Mouse (Mus musculus) G1E (cell line): ENCODE results near the gene Hand2. TPM values are rescaled to one million over a fixed set of nuclear protein-coding genes. Genes with fewer than 3 reads are reported as not detected.

ENCODE experiments used
- ATAC-seq: 2 replicates; pipeline ENCODE4 v1.8.0; 2016; ENCODE audit warnings: mild to moderate bottlenecking; ENCODE audit not compliant: insufficient number of reproducible peaks, poor library complexity, low FRiP score, severe bottlenecking; ENCODE audit errors: extremely low read depth
- DNase-seq: peaks from one replicate; pipeline ENCODE4 v3.0.0; 2012; ENCODE audit warnings: low spot score
- H3K27me3 ChIP-seq: 2 replicates; pipeline ENCODE4 v1.6.1; 2012; ENCODE audit warnings: mild to moderate bottlenecking, low read length, inconsistent platforms; ENCODE audit not compliant: insufficient read depth
- H3K36me3 ChIP-seq: replicated peaks from 2 replicates; pipeline ENCODE3; 2012; ENCODE audit warnings: mild to moderate bottlenecking, inconsistent platforms
- H3K4me1 ChIP-seq: 2 replicates; pipeline ENCODE4 v1.6.1; 2012; ENCODE audit warnings: low read depth, low read length, inconsistent platforms, mixed read lengths; ENCODE audit not compliant: insufficient read depth
- H3K4me3 ChIP-seq: 2 replicates; pipeline ENCODE4 v1.5.1; 2012; ENCODE audit warnings: low read depth, mild to moderate bottlenecking, inconsistent platforms, low read length, moderate library complexity, mixed read lengths
- H3K9me3 ChIP-seq: replicated peaks from 2 replicates; pipeline ENCODE4 v1.6.1; 2012; ENCODE audit warnings: inconsistent platforms
- CTCF ChIP-seq: IDR thresholded peaks from 2 replicates; pipeline ENCODE4 v1.5.1; 2012; ENCODE audit warnings: low read depth, low read length, inconsistent platforms, mixed read lengths
- GATA1 ChIP-seq: IDR thresholded peaks from 2 replicates; pipeline ENCODE4 v1.6.1; 2012; ENCODE audit warnings: borderline replicate concordance, low read length, inconsistent platforms, mixed read lengths
- GATA2 ChIP-seq: IDR thresholded peaks from 2 replicates; pipeline ENCODE4 v1.6.1; 2012; ENCODE audit warnings: low read depth, low read length, inconsistent platforms, borderline replicate concordance
- POLR2AphosphoS5 ChIP-seq: IDR thresholded peaks from 2 replicates; pipeline ENCODE4 v1.6.1; 2012; ENCODE audit warnings: low read depth, low read length, inconsistent platforms; ENCODE audit not compliant: insufficient replicate concordance
- TAL1 ChIP-seq: conservative IDR thresholded peaks from 2 replicates; pipeline ENCODE4 v1.6.1; 2012; ENCODE audit warnings: low read depth, low read length, inconsistent platforms, mixed read lengths
- polyA plus RNA-seq: library from polyadenylated mRNA; stranded (reverse); fragments of >175 nt; gene quantifications from 2 replicates; pipeline ENCODE4 v1.2.3, GENCODE M21; 2012
- total RNA-seq, 2 experiments: library from RNA; stranded (forward) in 1 of 2; stranded (reverse) in 1 of 2; fragments of 200-1000 nt in 1 of 2; fragments of >200 nt in 1 of 2; fragmentation: Nextera tagmentation in 1 of 2; gene quantifications; 2 replicates each; pipeline ENCODE4 v1.2.3; 2014 to 2017

Hand2 gene
- total and polyA plus RNA-seq, 3 experiments, result not detected

DNA sequence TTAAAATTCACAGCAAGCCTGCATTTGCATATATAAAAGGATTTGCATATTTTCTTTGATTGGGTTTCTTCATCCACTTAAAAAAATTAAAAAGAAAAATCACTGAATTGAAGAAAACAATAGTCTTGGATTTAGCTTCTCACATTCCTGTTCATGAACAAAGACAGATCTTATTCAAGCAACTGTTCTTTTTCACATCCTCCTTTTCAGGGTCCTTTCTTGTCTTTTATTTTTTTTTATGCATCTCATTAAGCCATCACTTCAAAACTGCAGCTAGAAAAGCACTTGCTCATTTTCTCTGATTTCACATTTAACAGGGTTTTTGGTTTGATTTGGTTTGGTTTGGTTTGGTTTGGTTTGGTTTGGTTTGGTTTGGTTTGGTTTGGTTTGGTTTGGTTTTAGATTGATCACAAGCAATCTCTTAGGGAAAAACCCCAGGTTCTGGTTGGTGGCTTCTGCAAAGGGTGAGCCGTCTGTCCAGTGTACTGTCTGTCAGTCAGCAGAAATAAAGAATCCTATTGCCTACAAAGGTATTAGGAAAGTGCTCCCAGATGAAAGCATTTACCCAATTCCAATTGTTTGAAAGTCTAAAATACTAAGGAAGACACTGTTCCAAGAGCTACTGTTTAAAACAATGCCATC, 10.8 kb upstream of the Hand2 start:
- Histone ChIP-seq H3K27me3 (peaks cover 25% of the 10 kb centered on the region), H3K4me3 (no peak overlapping the region), H3K9me3 (no peaks in the 10 kb centered on the region), H3K4me1 (no peaks in the 10 kb centered on the region), H3K36me3 (no peaks in the 10 kb centered on the region)
- ATAC-seq, result no peak
- no peak for TF ChIP-seq TAL1
- TF ChIP-seq POLR2AphosphoS5, result no peak
- no peak for TF ChIP-seq GATA1
- no peak for TF ChIP-seq GATA2
- no peak for TF ChIP-seq CTCF
- DNase-seq, result no peak

GRCm38 (mm10) chr8:57312031-57312981, 8.5 kb upstream of the Hand2 start:
- Histone ChIP-seq H3K36me3 (no peaks in the 10 kb centered on the region), H3K4me1 (no peaks in the 10 kb centered on the region), H3K27me3 (peaks cover 28% of the 10 kb centered on the region), H3K9me3 (no peaks in the 10 kb centered on the region), H3K4me3 (no peak overlapping the region)
- DNase-seq, result no peak
- ATAC-seq, result no peak
- TF ChIP-seq CTCF (no peak), POLR2AphosphoS5 (no peak), GATA1 (no peak), GATA2 (no peak), TAL1 (no peak)

GRCm38 (mm10) chr8:57313583-57313982, 7.2 kb upstream of the Hand2 start:
- Histone ChIP-seq H3K4me3 (no peak overlapping the region), H3K9me3 (no peaks in the 10 kb centered on the region), H3K27me3 (peaks cover 36% of the 10 kb centered on the region), H3K4me1 (no peaks in the 10 kb centered on the region), H3K36me3 (no peaks in the 10 kb centered on the region)
- no peak for ATAC-seq
- no peak for DNase-seq
- TF ChIP-seq GATA1 (no peak), TAL1 (no peak), POLR2AphosphoS5 (no peak)

DNA sequence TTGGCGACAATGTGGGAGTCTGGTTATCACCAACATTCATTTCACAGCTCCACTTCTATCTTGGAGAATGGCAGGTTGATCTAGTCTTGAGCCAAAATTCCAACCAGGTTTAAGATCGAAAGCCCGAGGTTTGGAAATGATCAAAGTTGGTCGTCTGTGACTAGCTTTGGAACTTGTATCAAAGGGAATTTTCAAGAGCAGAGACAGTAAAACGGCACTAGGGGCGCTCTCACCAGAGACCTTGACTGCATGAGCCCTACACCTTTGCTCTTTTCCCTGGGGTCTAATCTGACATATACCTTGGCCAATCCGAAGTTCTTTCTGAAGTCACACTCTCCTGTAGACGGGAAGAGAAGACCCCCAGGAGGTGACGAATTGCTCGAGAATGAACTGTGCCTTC, 6.6 kb upstream of the Hand2 start:
- H3K36me3 ChIP-seq, result no peaks in the 10 kb centered on the region
- DNase-seq (no peak), ATAC-seq (no peak)
- H3K9me3 ChIP-seq, result no peaks in the 10 kb centered on the region
- H3K4me1 ChIP-seq, result no peaks in the 10 kb centered on the region
- peaks cover 39% of the 10 kb centered on the region for H3K27me3 ChIP-seq
- H3K4me3 ChIP-seq, result no peak overlapping the region
- TF ChIP-seq POLR2AphosphoS5 (no peak), GATA2 (no peak), GATA1 (no peak)

GRCm38 (mm10) chr8:57315471-57315870, 5.3 kb upstream of the Hand2 start:
- no peak for TF ChIP-seq TAL1
- TF ChIP-seq CTCF, result no peak
- TF ChIP-seq GATA1, result no peak
- TF ChIP-seq POLR2AphosphoS5, result no peak
- TF ChIP-seq GATA2, result no peak
- no peaks in the 10 kb centered on the region for H3K9me3 ChIP-seq
- H3K27me3 ChIP-seq, result peaks cover 49% of the 10 kb centered on the region
- no peaks in the 10 kb centered on the region for H3K4me1 ChIP-seq
- DNase-seq (no peak), ATAC-seq (no peak)
- no peaks in the 10 kb centered on the region for H3K36me3 ChIP-seq
- no peak overlapping the region for H3K4me3 ChIP-seq

GRCm38 (mm10) chr8:57317107-57317506, 3.7 kb upstream of the Hand2 start:
- TF ChIP-seq TAL1 (no peak), POLR2AphosphoS5 (no peak), GATA2 (no peak)
- Histone ChIP-seq H3K9me3 (peaks cover 5% of the 10 kb centered on the region; the same call in 1 of the 2 replicates), H3K4me1 (no peaks in the 10 kb centered on the region), H3K36me3 (no peaks in the 10 kb centered on the region), H3K4me3 (no peak overlapping the region), H3K27me3 (peaks cover 54% of the 10 kb centered on the region)
- DNase-seq, result no peak
- ATAC-seq, result no peak
